Mouse (Mus musculus) limb, embryonic 11.5 days (tissue): ENCODE results near the gene Dlx5. TPM values are rescaled to one million over a fixed set of nuclear protein-coding genes. Genes with fewer than 3 reads are reported as not detected.

Experiments
- polyA plus RNA-seq: library from polyadenylated mRNA; unstranded; fragments of >200 nt; fragmentation: Nextera tagmentation; extraction: Ambion mirVana; gene quantifications from 2 replicates; pipeline ENCODE4 v1.2.1, GENCODE M21; 2014

The Dlx5 gene
- polyA plus RNA-seq, 1 experiment from 2014 or later: 15.5 TPM

Other genes with a start within 250 kb of the Dlx5 start
- 0.36 and 0.89 TPM in 2 replicates for gene Dlx6, start 18.8 kb downstream of the Dlx5 start, polyA plus RNA-seq
- gene Sdhaf3, start 73.9 kb upstream of the Dlx5 start, polyA plus RNA-seq: 7.2 and 7.4 TPM in 2 replicates